ENCODE assay signal across 14 mouse cellular contexts in genomic region chr15:95492201-95492600, GRCm38 (mm10). TPM values are rescaled to one million over a fixed set of nuclear protein-coding genes. Genes with fewer than 3 reads are reported as not detected.
A peak's percentile ranks its signal among the peaks of the same experiment; 100 is the strongest.
DNase-seq lines count a peak whose midpoint lies in the region; ATAC-seq and TF ChIP-seq lines count a peak whose summit lies in the region.
"Had no signal": no experiment of that assay in that cellular context is flagged by ENCODE, and none has a peak within 500 bp of the region (broad histone marks: within the 10 kb centered on the region; RNA-seq: fewer than 3 reads in every experiment).

No protein-coding gene starts in this region.

- no peaks in the 10 kb centered on the region; the same call in 1 of the 2 replicates for H3K4me1 ChIP-seq in hindbrain, postnatal 0 days (ENCODE audit: insufficient read depth, low read length)
- peaks cover 2% of the 10 kb centered on the region; the same call in 1 of the 2 replicates for H3K4me1 ChIP-seq in hindbrain, embryonic 16.5 days (ENCODE audit: control insufficient read depth, insufficient read depth, low read depth, low read length)
- H3K4me1 ChIP-seq in cerebellum, adult 2 months (ENCODE audit: control insufficient read depth, insufficient read depth, low read length): peaks cover 52% of the 10 kb centered on the region
- peaks cover 21% of the 10 kb centered on the region for H3K4me1 ChIP-seq in forebrain, embryonic 16.5 days (replicated peaks; ENCODE audit: control insufficient read depth, insufficient read depth, low read length)
- no peaks in the 10 kb centered on the region for H3K4me1 ChIP-seq in liver, postnatal 0 days (ENCODE audit: insufficient read depth)

- WGBS in hindbrain, postnatal 0 days: 57% methylated on average over 5 of the region's 5 CpGs
- WGBS in hindbrain, embryonic 16.5 days: 58% methylated on average over 5 of the region's 5 CpGs
- 18% methylated on average over 5 of the region's 5 CpGs for WGBS in cerebellum, adult 2 months
- WGBS in forebrain, embryonic 16.5 days: 44% methylated on average over 5 of the region's 5 CpGs
- WGBS in liver, postnatal 0 days (ENCODE audit: insufficient replicate concordance): 71% methylated on average over 5 of the region's 5 CpGs

- H3K27ac ChIP-seq in hindbrain, postnatal 0 days: no peak overlapping the region
- no peak overlapping the region for H3K27ac ChIP-seq in hindbrain, embryonic 16.5 days (ENCODE audit: low read depth, low read length)
- H3K27ac ChIP-seq in cerebellum, adult 2 months (ENCODE audit: insufficient read depth, low read length): peak overlapping the region; percentile 68; the same call in 1 of the 2 replicates
- no peak overlapping the region for H3K27ac ChIP-seq in forebrain, embryonic 16.5 days (ENCODE audit: low read length)
- no peak overlapping the region for H3K27ac ChIP-seq in liver, postnatal 0 days (ENCODE audit: low read depth)
- H3K27ac ChIP-seq: limb, embryonic 15.5 days; lung, embryonic 15.5 days; midbrain, embryonic 10.5 days had no signal

- H3K4me3 ChIP-seq in hindbrain, postnatal 0 days (ENCODE audit: low read length): no peak overlapping the region
- no peak overlapping the region for H3K4me3 ChIP-seq in hindbrain, embryonic 16.5 days (ENCODE audit: low read length)
- peak overlapping the region; percentile 9 for H3K4me3 ChIP-seq in cerebellum, adult 2 months (replicated peaks; ENCODE audit: insufficient read depth, low read depth, low read length)
- H3K4me3 ChIP-seq in forebrain, embryonic 16.5 days (replicated peaks; ENCODE audit: low read length): no peak overlapping the region
- H3K4me3 ChIP-seq in liver, postnatal 0 days (ENCODE audit: low read depth, low read length): no peak overlapping the region
- H3K4me3 ChIP-seq: limb, embryonic 15.5 days; lung, embryonic 15.5 days; midbrain, embryonic 10.5 days had no signal

- no peaks in the 10 kb centered on the region for H3K27me3 ChIP-seq in hindbrain, postnatal 0 days (ENCODE audit: insufficient read depth, low read length)
- no peaks in the 10 kb centered on the region for H3K27me3 ChIP-seq in hindbrain, embryonic 16.5 days (replicated peaks; ENCODE audit: control insufficient read depth, insufficient read depth, low read length)
- no peaks in the 10 kb centered on the region for H3K27me3 ChIP-seq in cerebellum, adult 2 months (ENCODE audit: control insufficient read depth, insufficient read depth, low read length)
- H3K27me3 ChIP-seq in forebrain, embryonic 16.5 days (replicated peaks; ENCODE audit: control insufficient read depth, insufficient read depth, low read length): no peaks in the 10 kb centered on the region
- H3K27me3 ChIP-seq in liver, postnatal 0 days (ENCODE audit: insufficient read depth, low read length): no peaks in the 10 kb centered on the region
- H3K27me3 ChIP-seq: limb, embryonic 15.5 days; lung, embryonic 15.5 days had no signal

- no peak for ATAC-seq in hindbrain, postnatal 0 days
- ATAC-seq in hindbrain, embryonic 16.5 days: no peak
- peak; percentile 47; the same call in 1 of the 2 replicates for ATAC-seq in forebrain, embryonic 16.5 days
- no peak for ATAC-seq in liver, postnatal 0 days
- ATAC-seq: CD4-positive, CD25-positive, alpha-beta regulatory T cell, adult 4 months had no signal

- peak; percentile 21 for DNase-seq in hindbrain, postnatal 0 days (ENCODE audit: low spot score)
- peak; percentile 75 to 91 for DNase-seq in cerebellum, adult 2 months
- peak; percentile 50 to 71 for DNase-seq in right cerebral cortex, postnatal 10 days (ENCODE audit: low spot score in 2 of 2)
- no peak for DNase-seq in thymus, postnatal 36 days
- no peak for DNase-seq in liver, postnatal 0 days
- DNase-seq: adrenal gland, adult 8-10 months; heart, postnatal 14 days; kidney, postnatal 25 days had no signal

- H3K9ac ChIP-seq in hindbrain, postnatal 0 days (replicated peaks; ENCODE audit: low read length): no peak overlapping the region
- no peak overlapping the region for H3K9ac ChIP-seq in hindbrain, embryonic 16.5 days (ENCODE audit: low read depth, low read length)
- no peak overlapping the region for H3K9ac ChIP-seq in forebrain, embryonic 16.5 days (replicated peaks; ENCODE audit: low read depth, low read length)
- H3K9ac ChIP-seq in liver, postnatal 0 days (replicated peaks): no peak overlapping the region
- H3K9ac ChIP-seq: limb, embryonic 15.5 days; lung, embryonic 15.5 days had no signal

- no peak overlapping the region for H3K4me2 ChIP-seq in hindbrain, postnatal 0 days (ENCODE audit: low read depth, low read length)
- H3K4me2 ChIP-seq in hindbrain, embryonic 16.5 days (ENCODE audit: low read length): no peak overlapping the region
- no peak overlapping the region for H3K4me2 ChIP-seq in forebrain, embryonic 16.5 days (ENCODE audit: low read length)
- no peak overlapping the region for H3K4me2 ChIP-seq in liver, postnatal 0 days (ENCODE audit: low read depth, low read length)
- H3K4me2 ChIP-seq: limb, embryonic 15.5 days; lung, embryonic 15.5 days had no signal

- TF ChIP-seq EP300 in liver, postnatal 0 days (IDR thresholded peaks at IDR 0.05; ENCODE audit: low read depth): no peak

- no peaks in the 10 kb centered on the region for H3K36me3 ChIP-seq in hindbrain, postnatal 0 days (ENCODE audit: insufficient read depth, low read length)
- no peaks in the 10 kb centered on the region for H3K36me3 ChIP-seq in hindbrain, embryonic 16.5 days (ENCODE audit: control insufficient read depth, insufficient read depth, low read length)
- H3K36me3 ChIP-seq in forebrain, embryonic 16.5 days (ENCODE audit: control insufficient read depth, insufficient read depth): no peaks in the 10 kb centered on the region
- H3K36me3 ChIP-seq in liver, postnatal 0 days (replicated peaks; ENCODE audit: insufficient read depth, low read length): no peaks in the 10 kb centered on the region
- H3K36me3 ChIP-seq: limb, embryonic 15.5 days; lung, embryonic 15.5 days; midbrain, embryonic 10.5 days had no signal

- no peak for TF ChIP-seq CTCF in hindbrain, postnatal 0 days (IDR thresholded peaks at IDR 0.05; ENCODE audit: low read depth)
- peak; percentile 30; the same call in 1 of the 2 replicates for TF ChIP-seq CTCF in cerebellum, adult 2 months (IDR thresholded peaks at IDR 0.05; ENCODE audit: borderline replicate concordance, insufficient read depth, low read depth, low read length)
- TF ChIP-seq CTCF in liver, postnatal 0 days (IDR thresholded peaks at IDR 0.05; ENCODE audit: low read depth): no peak

- TF ChIP-seq POLR2A in cerebellum, adult 2 months (IDR thresholded peaks at IDR 0.05; ENCODE audit: borderline replicate concordance, insufficient read depth, low read length): no peak

- H3K9me3 ChIP-seq in hindbrain, postnatal 0 days (ENCODE audit: low read length): no peaks in the 10 kb centered on the region
- no peaks in the 10 kb centered on the region for H3K9me3 ChIP-seq in hindbrain, embryonic 16.5 days (ENCODE audit: control insufficient read depth, low read length)
- H3K9me3 ChIP-seq in forebrain, embryonic 16.5 days (ENCODE audit: control insufficient read depth, low read length): no peaks in the 10 kb centered on the region
- no peaks in the 10 kb centered on the region for H3K9me3 ChIP-seq in liver, postnatal 0 days (ENCODE audit: low read length)
- H3K9me3 ChIP-seq: limb, embryonic 15.5 days; lung, embryonic 15.5 days; midbrain, embryonic 10.5 days had no signal

RNA-seq across cellular contexts. Expression of gene Nell2, which starts 36.2 kb away (rescaled TPM):
- total RNA-seq in hindbrain, postnatal 0 days (2014; rRNA removed): 173 and 190 TPM in 2 replicates
- polyA plus RNA-seq in hindbrain, postnatal 0 days (2015; fragmentation: Nextera tagmentation; extraction: Ambion mirVana): 135 and 148 TPM in 2 replicates
- polyA plus RNA-seq in hindbrain, embryonic 16.5 days (2015; fragmentation: Nextera tagmentation; extraction: Ambion mirVana): 178 and 181 TPM in 2 replicates
- 141 and 163 TPM in 2 replicates for polyA plus RNA-seq in cerebellum, adult 2 months (2012; rRNA removed)
- polyA plus RNA-seq in forebrain, embryonic 16.5 days (2015; fragmentation: Nextera tagmentation; extraction: Ambion mirVana): 247 and 248 TPM in 2 replicates
- polyA plus RNA-seq in liver, postnatal 0 days (2015; fragmentation: Nextera tagmentation; extraction: Ambion mirVana): 0.07 and 0.18 TPM in 2 replicates
- polyA plus RNA-seq: CD4-positive, CD25-positive, alpha-beta regulatory T cell, adult 4 months had no signal

Comparison
In these comparisons a context has a peak if more than half of its experiments do, and no peak if none do; other contexts are left out.
1. DNase-seq: peak in hindbrain, postnatal 0 days (single experiment), cerebellum, adult 2 months (2 of 2) and right cerebral cortex, postnatal 10 days (2 of 2); none in thymus, postnatal 36 days (0 of 2) and liver, postnatal 0 days (single experiment).
2. RNA of gene Nell2, which starts 36.2 kb away (polyA plus RNA-seq): 247 to 248 TPM in forebrain, embryonic 16.5 days, 178 to 181 TPM in hindbrain, embryonic 16.5 days, 135 to 148 TPM in hindbrain, postnatal 0 days and 141 to 163 TPM in cerebellum, adult 2 months; 0.07 to 0.18 TPM in liver, postnatal 0 days; every median in the first group is over 100 times any median in the second.